Mouse (Mus musculus) kidney, postnatal 4 days (tissue): ENCODE measurements at regions not wholly inside any gene's neighbourhood (a gene's known extent, or its start where the extent isn't known, plus 50 kb on each side); places are given as distances from the start of the nearest gene placed in this dataset.

ENCODE experiments used
- DNase-seq, 2 experiments: peaks; one replicate each; pipeline ENCODE4 v3.0.0; 2021; ENCODE audit warnings: mixed read lengths in 2 of 2

- DNase-seq = no peak
Observed at GRCm38 (mm10) chr9:47133454-47133853, 134.9 kb downstream of the Gm4791 start.

DNA sequence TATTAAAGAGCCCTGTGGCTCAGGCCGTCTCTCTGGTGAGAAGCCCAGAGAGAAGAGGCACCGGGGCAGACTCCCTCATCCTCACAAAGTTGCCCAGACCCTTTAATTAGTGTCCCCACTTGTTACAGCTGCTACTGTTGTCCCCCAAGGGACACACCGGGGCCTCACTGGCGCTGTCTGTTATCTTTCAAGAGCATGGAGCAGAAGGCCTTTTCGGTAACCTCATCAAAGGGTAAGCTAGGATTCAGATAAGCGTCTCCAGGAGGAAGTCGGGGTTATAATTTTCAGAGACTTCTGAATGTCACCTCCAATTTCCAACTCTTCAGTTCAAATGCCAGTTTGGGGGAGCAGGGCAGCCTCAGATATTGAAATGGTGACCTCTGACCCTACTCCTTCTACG, 135.3 kb downstream of the Gm4791 start:
- DNase-seq = no peak

DNA sequence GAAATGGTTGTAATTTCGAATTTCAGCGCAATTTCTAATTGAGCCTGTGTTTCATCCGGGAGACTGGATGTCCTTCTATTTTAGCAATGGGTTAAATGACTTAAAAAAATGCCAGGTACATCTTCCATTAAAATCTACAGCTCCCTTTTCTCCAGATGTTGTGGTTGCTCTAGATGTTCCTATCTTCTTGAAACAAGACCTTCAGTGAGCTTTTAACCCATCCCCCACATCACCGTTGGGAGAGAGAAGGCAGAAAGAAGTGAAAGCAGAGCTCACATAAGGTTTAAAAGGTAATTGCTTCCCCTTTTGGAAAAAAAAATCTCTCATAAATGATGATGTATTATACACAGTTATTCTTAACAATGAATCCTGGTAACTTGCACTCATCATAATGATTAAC, 135.9 kb downstream of the Gm4791 start:
- no peak for DNase-seq

DNA sequence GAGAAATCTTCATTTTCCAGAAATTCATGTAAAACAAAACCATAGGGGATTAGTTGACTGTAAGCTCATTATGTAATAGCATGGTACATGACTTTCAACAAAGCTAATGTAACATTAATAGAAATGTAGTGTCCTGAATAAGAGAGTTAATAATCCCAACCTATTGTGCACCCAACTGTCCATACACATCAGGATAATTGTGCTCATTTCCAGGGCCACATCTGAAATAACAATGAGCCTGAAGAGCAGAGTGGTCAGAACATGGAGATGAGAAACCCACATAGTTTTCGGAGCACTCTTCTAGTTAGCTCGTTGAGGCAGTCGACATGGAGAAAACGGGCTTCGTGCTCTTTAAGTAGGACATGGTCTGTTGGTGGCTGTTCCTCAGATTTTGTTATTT, 138.1 kb downstream of the Gm4791 start:
- DNase-seq = no peak

GRCm38 (mm10) chr9:47153471-47153870, 154.9 kb downstream of the Gm4791 start:
- peak in 1 of 2 experiments; percentile 13 for DNase-seq

DNA sequence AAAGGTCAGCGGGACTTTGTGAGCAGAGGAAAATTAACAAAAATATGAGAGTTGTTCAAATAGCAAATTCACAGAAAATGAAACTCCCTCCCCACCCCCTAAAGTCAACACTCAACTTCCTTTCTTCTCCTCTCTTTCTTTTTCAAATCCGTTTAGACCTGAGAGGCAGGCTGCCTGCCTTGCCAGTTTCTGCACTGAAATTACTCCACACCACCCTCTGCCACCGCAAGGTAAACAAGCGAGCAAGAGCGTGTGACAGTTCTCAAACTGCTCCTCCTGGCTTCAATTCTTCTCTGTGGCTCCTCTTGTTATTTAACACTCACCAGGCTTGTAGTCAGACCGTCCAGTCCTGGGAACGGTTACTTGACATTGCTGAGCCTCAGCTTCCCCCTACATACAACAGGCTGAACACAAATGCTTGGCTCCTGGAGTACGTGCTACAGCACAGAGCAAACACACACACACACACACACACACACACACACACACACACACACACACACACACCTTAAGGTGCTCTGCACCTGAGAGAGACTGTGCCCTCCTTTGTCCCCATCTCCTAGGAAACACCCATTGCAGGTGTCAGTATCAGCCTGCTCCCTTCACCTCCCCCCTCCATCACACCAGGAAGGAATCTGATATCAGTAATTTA, 167.1 kb downstream of the Gm4791 start:
- DNase-seq = no peak

DNA sequence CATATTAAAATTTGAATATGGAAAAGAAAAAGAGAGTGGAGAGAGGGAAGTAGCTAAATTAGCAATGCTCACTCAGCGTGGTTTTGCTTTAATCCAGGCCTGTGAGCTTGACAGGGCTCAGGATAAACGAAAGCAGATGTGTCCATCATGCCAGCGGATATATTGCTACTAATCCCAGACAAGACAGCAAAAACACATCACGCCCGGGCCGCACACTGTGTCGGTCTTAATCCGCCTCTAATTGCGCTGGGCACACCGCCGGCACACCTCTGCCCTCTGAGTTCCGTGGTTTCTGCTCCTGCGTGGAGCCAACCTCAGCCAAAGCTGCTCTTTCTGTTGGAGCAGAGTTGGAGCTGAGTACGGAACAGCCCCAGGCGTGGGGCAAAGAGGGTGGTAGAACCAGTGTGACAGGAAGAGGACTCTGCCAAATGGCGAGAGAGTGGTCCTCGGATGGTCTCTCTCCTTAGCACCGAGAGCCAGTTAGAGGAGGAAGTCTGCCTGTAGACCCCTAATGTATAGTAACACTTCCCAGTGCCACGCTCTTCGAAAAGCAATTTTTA, 169.2 kb downstream of the Gm4791 start:
- no peak for DNase-seq

DNA sequence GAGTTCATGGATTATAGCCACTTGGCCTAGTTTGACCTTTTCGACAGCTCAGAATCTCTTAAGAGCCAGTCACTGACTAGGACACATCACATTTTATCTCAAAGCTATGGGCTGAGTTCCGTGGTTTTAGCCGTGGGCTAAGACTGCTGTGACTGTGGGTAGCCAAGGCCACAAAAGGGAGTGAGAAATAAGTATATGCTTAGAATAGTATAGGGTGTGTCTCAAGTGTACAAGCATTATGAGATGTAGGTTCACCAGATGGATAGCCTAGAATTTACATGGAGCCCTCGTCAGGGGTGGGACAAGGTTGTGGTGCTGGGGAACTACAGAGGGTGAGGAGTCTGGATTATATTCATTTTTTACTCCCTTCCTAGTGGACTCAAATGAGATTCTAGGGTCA, 177.5 kb downstream of the Gm4791 start:
- no peak for DNase-seq

DNA sequence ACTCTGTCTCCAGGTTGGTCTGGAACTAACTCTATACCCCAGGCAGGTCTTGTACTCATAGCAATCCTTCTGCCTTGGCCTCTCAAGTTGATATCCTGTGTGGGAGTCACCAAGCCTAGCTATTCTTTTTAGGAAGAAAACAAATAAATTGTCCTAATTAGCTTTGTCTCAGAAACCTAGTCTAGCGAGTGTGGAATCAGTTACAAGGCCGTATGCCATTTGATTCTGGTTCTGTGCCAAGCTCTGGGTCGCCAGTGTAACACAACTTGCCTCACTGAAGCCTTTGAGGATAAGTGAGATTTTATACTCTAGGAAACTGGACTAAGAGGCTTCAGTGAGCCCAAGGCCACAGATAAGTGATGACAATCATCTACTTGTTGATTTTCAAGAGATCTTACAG, 219.6 kb downstream of the Gm4791 start:
- DNase-seq = no peak

GRCm38 (mm10) chr9:47223536-47223935, 225.0 kb downstream of the Gm4791 start:
- DNase-seq = no peak

DNA sequence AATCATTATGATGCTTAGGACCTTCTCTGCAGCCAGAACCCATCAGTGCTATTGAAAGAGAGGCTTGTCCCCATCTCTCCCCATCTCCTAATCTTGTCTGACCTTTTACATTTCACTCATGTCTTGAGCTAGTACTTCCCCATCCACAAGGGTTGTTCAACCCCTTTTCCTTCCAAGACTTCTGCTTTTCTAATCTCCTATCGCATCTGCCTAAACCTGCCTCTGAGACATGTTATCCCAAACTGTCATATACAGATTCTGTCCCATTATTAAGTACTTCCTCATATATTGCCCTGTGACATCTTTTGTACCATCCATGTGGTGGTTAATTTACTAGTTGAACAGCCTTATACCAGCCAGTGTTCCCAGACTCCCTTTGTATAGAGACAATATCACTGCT, 225.7 kb downstream of the Gm4791 start:
- DNase-seq = no peak

DNA sequence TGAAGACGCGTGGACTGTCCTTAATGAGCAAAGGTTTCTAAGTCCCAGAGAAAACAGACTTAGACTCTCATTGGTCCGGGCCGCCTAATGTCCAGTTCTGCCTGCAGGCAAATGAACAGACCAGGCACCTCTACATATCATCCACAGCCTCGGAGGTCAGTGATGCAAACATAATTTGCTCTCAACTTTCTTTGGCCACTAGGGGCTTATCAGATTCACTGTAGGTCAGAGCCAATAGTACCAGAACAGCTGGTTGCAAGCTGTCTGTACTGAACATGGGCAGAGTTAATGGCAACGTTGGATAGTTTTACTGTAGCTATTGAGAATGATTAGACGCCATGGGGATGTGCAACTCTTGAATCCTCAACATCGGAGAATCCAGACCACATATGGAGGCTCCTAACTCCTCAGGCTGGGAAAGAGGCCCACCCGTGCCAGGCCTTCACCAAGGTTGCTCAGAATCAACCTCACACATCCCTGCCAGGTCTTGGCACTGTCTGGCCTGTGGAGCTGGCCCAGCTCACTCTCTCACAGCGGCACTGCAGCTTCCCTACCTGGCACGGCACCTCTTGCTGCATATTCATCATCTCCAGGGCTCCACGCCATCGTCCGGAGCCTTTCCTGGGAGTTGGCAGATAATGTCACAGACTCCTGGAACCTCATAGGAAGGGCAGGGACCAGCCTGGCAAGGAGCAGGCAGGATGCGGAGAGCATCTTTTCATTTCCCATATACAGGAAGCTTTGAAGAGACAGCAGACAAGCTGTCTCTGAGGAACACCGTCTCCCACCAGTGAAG, 228.1 kb downstream of the Gm4791 start:
- no peak for DNase-seq

- no peak for DNase-seq
Observed at GRCm38 (mm10) chr9:47227298-47227697, 228.8 kb downstream of the Gm4791 start.

DNA sequence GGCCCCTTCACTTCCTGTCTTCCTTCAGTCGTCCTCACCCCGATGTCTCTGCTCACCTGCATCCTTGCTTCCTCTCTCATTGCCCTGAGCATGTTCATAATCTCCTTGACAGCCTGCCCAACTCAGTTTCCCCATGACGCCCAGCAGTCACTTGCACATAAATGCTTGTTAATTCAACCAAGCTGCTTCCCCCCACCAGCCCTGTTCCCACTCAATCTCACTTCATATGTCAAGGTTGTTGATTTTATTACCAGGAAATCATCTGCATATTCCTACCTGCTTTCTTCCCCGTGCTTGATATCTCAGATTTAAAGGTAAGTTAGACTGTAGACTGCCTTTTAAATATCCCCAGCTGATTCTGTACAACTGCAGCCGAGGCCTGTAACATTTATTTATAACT, 230.2 kb downstream of the Gm4791 start:
- no peak for DNase-seq

GRCm38 (mm10) chr9:47229296-47229695, 230.8 kb downstream of the Gm4791 start:
- no peak for DNase-seq

- no peak for DNase-seq
Observed at GRCm38 (mm10) chr9:47240950-47241349, 242.4 kb downstream of the Gm4791 start.

- peak; percentile 18 to 30 for DNase-seq
Observed at GRCm38 (mm10) chr9:47242051-47242450, 243.5 kb downstream of the Gm4791 start.

GRCm38 (mm10) chr9:47242526-47242925, 244.0 kb downstream of the Gm4791 start:
- no peak for DNase-seq

- DNase-seq = no peak
Observed at GRCm38 (mm10) chr9:47249029-47249428, 250.5 kb downstream of the Gm4791 start.

- no peak for DNase-seq
Observed at GRCm38 (mm10) chr9:47251160-47251559, 252.6 kb downstream of the Gm4791 start.

DNA sequence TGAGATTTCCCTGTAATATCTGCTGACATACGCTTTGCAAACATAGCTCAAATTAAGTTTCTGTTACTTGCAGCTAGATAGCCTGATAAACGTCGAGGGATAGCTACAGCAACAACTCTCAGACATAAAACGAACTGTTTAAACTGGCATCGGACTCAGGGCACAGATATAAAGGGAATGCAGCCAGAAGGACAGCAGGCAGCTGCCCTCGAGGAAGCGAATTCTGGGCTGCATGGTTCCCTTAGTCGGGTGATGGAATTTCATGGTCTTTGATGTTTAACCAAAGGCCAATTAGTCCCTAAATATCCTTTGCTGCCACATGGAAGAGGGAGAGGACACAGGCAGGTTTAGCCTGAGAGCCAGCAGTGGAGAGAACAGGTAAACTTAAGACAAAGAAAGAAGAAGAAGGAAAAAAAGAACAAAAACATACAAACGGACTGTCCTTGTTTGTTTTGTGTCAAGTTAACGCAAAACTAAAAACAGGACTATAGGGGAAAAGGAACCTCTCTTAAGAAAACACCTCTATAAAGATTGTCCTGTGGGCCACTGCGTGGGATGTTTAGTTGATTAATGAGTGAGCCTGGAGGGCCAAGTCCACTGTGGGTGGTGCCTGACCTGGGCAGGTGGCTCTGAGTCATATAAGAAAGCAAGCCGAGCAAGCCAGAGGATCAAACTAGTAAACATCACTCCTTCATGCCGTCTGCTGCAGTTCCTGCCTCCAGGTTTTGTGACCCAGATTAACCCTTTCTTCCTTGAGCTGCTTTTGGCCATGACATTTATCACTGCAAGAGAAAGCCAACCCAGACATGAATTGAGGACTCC, 255.5 kb downstream of the Gm4791 start:
- peak in 1 of 2 experiments; percentile 37 for DNase-seq

DNA sequence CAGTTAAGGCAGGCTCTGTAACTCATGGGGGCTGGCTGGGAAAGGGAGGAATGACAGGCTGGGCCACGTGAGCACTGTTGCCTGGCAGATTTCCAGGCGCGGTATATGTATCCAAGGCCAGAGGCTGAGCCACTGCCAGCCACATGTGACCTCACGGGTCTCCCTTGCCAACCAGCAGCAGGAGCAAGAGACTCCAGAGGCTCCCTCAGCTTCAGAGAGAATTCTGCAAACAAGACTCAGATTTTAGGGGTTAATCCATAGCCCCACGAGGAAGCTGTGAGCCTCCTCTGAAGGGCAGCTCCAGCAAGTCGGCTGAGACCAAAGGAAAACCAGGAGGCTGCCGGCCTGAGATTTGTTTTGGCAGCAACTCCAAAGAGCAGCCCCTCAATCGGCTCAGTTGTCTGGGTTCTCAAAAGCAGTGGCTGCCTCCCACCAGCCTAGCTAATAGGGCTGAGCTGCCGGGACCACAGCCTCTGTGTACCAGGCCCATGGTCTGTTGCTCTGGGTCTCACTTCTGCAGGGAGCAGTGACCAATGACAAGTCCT, 264.0 kb upstream of the Cadm1 start:
- DNase-seq = peak; percentile 55 to 71
